Mouse (Mus musculus): ENCODE data around the gene Stbd1. TPM values are rescaled to one million over a fixed set of nuclear protein-coding genes. Genes with fewer than 3 reads are reported as not detected.
A peak's percentile ranks its signal among the peaks of the same experiment; 100 is the strongest.

Gene Stbd1
- polyA plus RNA-seq, 1 experiment = not detected

- TF ChIP-seq GATA1 (IDR thresholded peaks at IDR 0.05; ENCODE audit: borderline replicate concordance, low read length) (no peak), FLI1 (IDR thresholded peaks at IDR 0.05; ENCODE audit: low read length) (no peak)
- H3K4me1 ChIP-seq = no peaks in the 10 kb centered on the region
- no peaks in the 10 kb centered on the region for H3K27me3 ChIP-seq (replicated peaks)
- H3K36me3 ChIP-seq (replicated peaks; ENCODE audit: low read length) = no peaks in the 10 kb centered on the region
- H3K9me3 ChIP-seq = no peaks in the 10 kb centered on the region
- H3K4me3 ChIP-seq (replicated peaks) = no peak overlapping the region
Observed at GRCm38 (mm10) chr5:92579559-92579958, 23.3 kb upstream of the Stbd1 start.

GRCm38 (mm10) chr5:92585932-92586331, 16.9 kb upstream of the Stbd1 start:
- peaks cover 2% of the 10 kb centered on the region for H3K27me3 ChIP-seq (replicated peaks)
- peak overlapping the region; percentile 59 for H3K4me3 ChIP-seq (replicated peaks)
- no peaks in the 10 kb centered on the region for H3K4me1 ChIP-seq
- TF ChIP-seq GATA1 (IDR thresholded peaks at IDR 0.05; ENCODE audit: borderline replicate concordance, low read length) (no peak), FLI1 (IDR thresholded peaks at IDR 0.05; ENCODE audit: low read length) (no peak)
- no peaks in the 10 kb centered on the region for H3K36me3 ChIP-seq (replicated peaks; ENCODE audit: low read length)
- 0 out of 2 replicates have a peak, but pooled peaks cover 4% of the 10 kb centered on the region for H3K9me3 ChIP-seq

DNA sequence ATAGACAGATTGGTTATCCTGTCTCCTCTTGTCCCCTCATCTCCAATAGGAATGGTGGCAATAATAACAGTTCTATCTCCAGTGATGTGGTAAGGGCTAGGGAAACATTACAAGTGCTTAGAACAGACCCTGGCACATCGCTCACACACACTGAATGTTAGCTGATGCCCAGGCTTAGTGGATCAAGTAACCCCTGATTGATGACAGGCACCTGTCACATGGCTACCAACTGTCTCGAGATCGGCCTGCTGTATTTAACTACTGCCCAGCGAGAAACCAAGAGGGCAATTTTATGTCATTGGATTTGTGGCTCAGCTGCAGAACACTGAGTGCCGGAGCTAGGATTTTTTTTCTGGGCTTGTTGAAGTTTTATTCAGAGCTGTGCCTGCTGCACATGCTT, 7.8 kb upstream of the Stbd1 start:
- no peaks in the 10 kb centered on the region for H3K9me3 ChIP-seq
- peaks cover 9% of the 10 kb centered on the region for H3K27me3 ChIP-seq (replicated peaks)
- H3K36me3 ChIP-seq (replicated peaks; ENCODE audit: low read length) = no peaks in the 10 kb centered on the region
- no peak for TF ChIP-seq GATA1 (IDR thresholded peaks at IDR 0.05; ENCODE audit: borderline replicate concordance, low read length)
- no peak for TF ChIP-seq FLI1 (IDR thresholded peaks at IDR 0.05; ENCODE audit: low read length)
- H3K4me1 ChIP-seq = no peaks in the 10 kb centered on the region
- no peak overlapping the region for H3K4me3 ChIP-seq (replicated peaks)

DNA sequence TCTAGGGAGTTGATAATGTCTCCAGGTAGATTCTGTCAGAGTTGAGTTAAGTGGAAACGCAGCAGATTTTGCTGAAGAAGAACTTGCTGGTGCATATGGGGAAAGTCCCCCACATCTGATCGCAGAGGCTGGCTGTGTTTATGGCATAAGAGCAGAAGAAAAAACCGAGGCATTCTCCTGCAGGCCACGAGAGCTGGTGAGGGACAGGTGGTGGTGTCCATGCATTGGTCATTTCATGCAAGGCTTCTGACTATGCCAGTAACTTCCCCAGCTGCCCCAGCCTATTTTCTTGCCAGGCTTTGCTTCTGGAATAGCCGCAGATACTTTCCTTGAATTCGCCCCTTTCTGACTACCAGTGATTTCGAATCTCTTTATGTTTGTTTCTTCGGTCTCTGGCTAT, 6.0 kb upstream of the Stbd1 start:
- H3K36me3 ChIP-seq (replicated peaks; ENCODE audit: low read length) = no peaks in the 10 kb centered on the region
- no peak for TF ChIP-seq GATA1 (IDR thresholded peaks at IDR 0.05; ENCODE audit: borderline replicate concordance, low read length)
- no peak for TF ChIP-seq FLI1 (IDR thresholded peaks at IDR 0.05; ENCODE audit: low read length)
- no peaks in the 10 kb centered on the region for H3K4me1 ChIP-seq
- H3K9me3 ChIP-seq = no peaks in the 10 kb centered on the region
- peaks cover 19% of the 10 kb centered on the region for H3K27me3 ChIP-seq (replicated peaks)
- H3K4me3 ChIP-seq (replicated peaks) = no peak overlapping the region

GRCm38 (mm10) chr5:92599030-92599429, 3.8 kb upstream of the Stbd1 start:
- TF ChIP-seq FLI1 (IDR thresholded peaks at IDR 0.05; ENCODE audit: low read length) (no peak), GATA1 (IDR thresholded peaks at IDR 0.05; ENCODE audit: borderline replicate concordance, low read length) (no peak)
- H3K27me3 ChIP-seq (replicated peaks) = peaks cover 39% of the 10 kb centered on the region
- no peak overlapping the region for H3K4me3 ChIP-seq (replicated peaks)
- peaks cover 14% of the 10 kb centered on the region for H3K4me1 ChIP-seq
- no peaks in the 10 kb centered on the region for H3K36me3 ChIP-seq (replicated peaks; ENCODE audit: low read length)
- no peaks in the 10 kb centered on the region for H3K9me3 ChIP-seq

- H3K4me3 ChIP-seq (replicated peaks) = no peak overlapping the region
Observed at GRCm38 (mm10) chr5:92604452-92605247, 1.8 kb downstream of the Stbd1 start.

GRCm38 (mm10) chr5:92607492-92608229, 4.8 kb downstream of the Stbd1 start:
- no peak for TF ChIP-seq FLI1 (IDR thresholded peaks at IDR 0.05; ENCODE audit: low read length)
- no peak for TF ChIP-seq GATA1 (IDR thresholded peaks at IDR 0.05; ENCODE audit: borderline replicate concordance, low read length)
- Histone ChIP-seq H3K4me1 (peaks cover 11% of the 10 kb centered on the region), H3K27me3 (replicated peaks) (peaks cover 37% of the 10 kb centered on the region), H3K9me3 (no peaks in the 10 kb centered on the region), H3K36me3 (replicated peaks; ENCODE audit: low read length) (no peaks in the 10 kb centered on the region), H3K4me3 (replicated peaks) (no peak overlapping the region)

More at GRCm38 (mm10) chr5:92604452-92605247, 1.8 kb downstream of the Stbd1 start:
- TF ChIP-seq GATA1 (IDR thresholded peaks at IDR 0.05; ENCODE audit: borderline replicate concordance, low read length) (no peak), FLI1 (IDR thresholded peaks at IDR 0.05; ENCODE audit: low read length) (no peak)
- Histone ChIP-seq H3K36me3 (replicated peaks; ENCODE audit: low read length) (no peaks in the 10 kb centered on the region), H3K9me3 (no peaks in the 10 kb centered on the region), H3K27me3 (replicated peaks) (peaks cover 54% of the 10 kb centered on the region), H3K4me1 (peaks cover 14% of the 10 kb centered on the region)

DNA sequence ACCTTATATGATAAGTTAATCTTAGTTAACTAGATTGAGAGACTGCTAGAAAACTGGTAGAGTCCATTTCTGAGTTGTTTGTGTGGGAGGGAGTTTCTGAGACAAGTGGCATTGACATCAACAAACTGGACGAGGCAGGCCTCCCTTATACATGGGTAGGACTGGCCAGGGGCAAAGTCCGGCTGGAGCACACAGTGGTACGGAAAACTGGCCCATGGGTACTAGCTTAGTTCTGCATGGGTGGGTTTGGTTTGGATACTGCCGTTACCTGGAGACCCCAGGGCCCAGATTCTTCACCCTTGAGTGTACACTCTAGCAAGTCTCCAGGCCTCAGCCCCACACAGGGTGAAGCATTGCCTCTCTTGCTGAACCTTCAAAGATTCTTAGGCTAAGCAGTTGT, 9.9 kb downstream of the Stbd1 start:
- no peaks in the 10 kb centered on the region for H3K4me1 ChIP-seq
- no peak overlapping the region for H3K4me3 ChIP-seq (replicated peaks)
- no peaks in the 10 kb centered on the region for H3K27me3 ChIP-seq (replicated peaks)
- H3K9me3 ChIP-seq = no peaks in the 10 kb centered on the region
- no peaks in the 10 kb centered on the region for H3K36me3 ChIP-seq (replicated peaks; ENCODE audit: low read length)
- TF ChIP-seq FLI1 (IDR thresholded peaks at IDR 0.05; ENCODE audit: low read length) (no peak), GATA1 (IDR thresholded peaks at IDR 0.05; ENCODE audit: borderline replicate concordance, low read length) (no peak)

GRCm38 (mm10) chr5:92621883-92622282, 19.0 kb downstream of the Stbd1 start:
- Histone ChIP-seq H3K4me3 (replicated peaks) (no peak overlapping the region), H3K4me1 (no peaks in the 10 kb centered on the region), H3K36me3 (replicated peaks; ENCODE audit: low read length) (no peaks in the 10 kb centered on the region), H3K9me3 (peaks cover 3% of the 10 kb centered on the region; the same call in 1 of the 2 replicates), H3K27me3 (replicated peaks) (no peaks in the 10 kb centered on the region)
- TF ChIP-seq GATA1 (IDR thresholded peaks at IDR 0.05; ENCODE audit: borderline replicate concordance, low read length) (no peak), FLI1 (IDR thresholded peaks at IDR 0.05; ENCODE audit: low read length) (no peak)

GRCm38 (mm10) chr5:92627896-92628295, 25.1 kb downstream of the Stbd1 start:
- H3K36me3 ChIP-seq (replicated peaks; ENCODE audit: low read length) = no peaks in the 10 kb centered on the region
- H3K27me3 ChIP-seq (replicated peaks) = peaks cover 2% of the 10 kb centered on the region
- peaks cover 3% of the 10 kb centered on the region; the same call in 1 of the 2 replicates for H3K9me3 ChIP-seq
- TF ChIP-seq GATA1 (IDR thresholded peaks at IDR 0.05; ENCODE audit: borderline replicate concordance, low read length) (no peak), FLI1 (IDR thresholded peaks at IDR 0.05; ENCODE audit: low read length) (no peak)
- no peak overlapping the region for H3K4me3 ChIP-seq (replicated peaks)
- no peaks in the 10 kb centered on the region for H3K4me1 ChIP-seq

Data from megakaryocyte, embryonic 14.5 days (primary cell).